Mouse (Mus musculus): Measurements from ENCODE around the gene Aldh2. TPM values are rescaled to one million over a fixed set of nuclear protein-coding genes. Genes with fewer than 3 reads are reported as not detected.
A peak's percentile ranks its signal among the peaks of the same experiment; 100 is the strongest.
"Not testable (repeated sequence)": the region's sequence is repeated elsewhere in the genome, so short reads cannot be mapped to it uniquely, and the experiment has no call there.

Gene Aldh2
- total and polyA plus RNA-seq, 2 experiments from 2014 or later = 77.2 to 115 TPM

DNA sequence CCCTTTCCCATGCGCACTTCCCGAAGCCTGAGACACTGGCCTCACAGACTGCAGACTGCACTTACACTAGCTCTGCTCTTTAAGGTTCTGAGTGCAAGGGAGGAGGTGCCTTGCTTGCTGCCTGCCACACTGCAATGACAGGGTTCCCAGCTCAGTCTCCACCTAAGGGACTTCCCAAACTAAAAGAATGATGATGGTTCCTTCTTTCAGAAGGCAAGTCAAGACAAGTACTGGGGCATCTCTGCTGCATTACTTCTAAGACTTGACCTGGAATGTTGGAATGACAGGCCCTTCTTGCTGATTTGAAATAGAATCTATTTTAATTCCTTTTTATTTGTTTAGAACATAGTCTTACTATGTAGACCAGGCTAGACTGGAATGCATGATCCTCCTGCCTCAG, 56.0 kb downstream of the Aldh2 start:
- WGBS = 67% methylated on average over 2 of the region's 2 CpGs
- Histone ChIP-seq H3K27ac (ENCODE audit: low read depth, low read length) (no peak overlapping the region), H3K4me2 (ENCODE audit: low read depth) (no peak overlapping the region), H3K27me3 (ENCODE audit: insufficient read depth, low read length) (no peaks in the 10 kb centered on the region), H3K9me3 (ENCODE audit: low read length) (no peaks in the 10 kb centered on the region), H3K4me3 (ENCODE audit: low read depth, low read length) (no peak overlapping the region), H3K9ac (no peak overlapping the region), H3K4me1 (ENCODE audit: insufficient read depth) (no peaks in the 10 kb centered on the region), H3K36me3 (ENCODE audit: insufficient read depth) (peaks cover 47% of the 10 kb centered on the region)
- TF ChIP-seq CTCF (IDR thresholded peaks at IDR 0.05; ENCODE audit: low read depth) = no peak
- ATAC-seq (no peak), DNase-seq (no peak)

DNA sequence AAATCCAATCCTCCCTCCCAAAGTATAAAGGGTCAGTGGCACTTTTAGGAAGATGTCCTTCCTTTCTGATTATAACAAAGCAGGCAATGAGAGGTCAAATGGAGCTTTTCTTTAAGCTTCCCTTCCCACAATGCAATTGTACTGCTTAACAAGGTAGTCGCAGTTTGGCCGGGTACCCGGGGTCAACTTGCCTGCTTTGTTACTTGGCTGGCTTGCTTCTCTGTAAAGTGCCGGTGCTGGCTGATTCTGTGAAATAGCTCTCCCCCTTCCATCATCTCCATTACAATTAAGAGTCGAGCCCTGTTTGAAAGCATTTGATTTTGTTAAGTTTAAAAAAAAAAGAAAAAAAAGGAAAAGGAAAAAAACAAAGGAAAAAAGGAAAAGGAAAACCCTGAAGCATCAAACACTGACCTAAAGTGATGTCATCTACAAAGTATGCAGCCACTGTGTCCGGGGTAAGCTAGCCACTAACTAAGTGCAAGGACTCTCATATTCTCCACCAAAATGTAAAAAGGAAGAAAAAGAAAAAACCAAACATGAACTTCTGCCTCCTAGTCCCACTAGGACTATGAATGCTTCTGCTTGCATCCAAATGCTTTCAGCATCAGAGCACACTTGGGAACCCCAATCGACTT, 56.6 kb downstream of the Aldh2 start:
- H3K27ac ChIP-seq (ENCODE audit: low read depth, low read length) = no peak overlapping the region
- no peaks in the 10 kb centered on the region for H3K4me1 ChIP-seq (ENCODE audit: insufficient read depth)
- H3K4me3 ChIP-seq (ENCODE audit: low read depth, low read length) = no peak overlapping the region
- WGBS = 38% methylated on average over 7 of the region's 7 CpGs
- TF ChIP-seq CTCF (IDR thresholded peaks at IDR 0.05; ENCODE audit: low read depth) = no peak
- no peak overlapping the region for H3K9ac ChIP-seq
- peaks cover 53% of the 10 kb centered on the region for H3K36me3 ChIP-seq (ENCODE audit: insufficient read depth)
- DNase-seq = no peak
- H3K27me3 ChIP-seq (ENCODE audit: insufficient read depth, low read length) = no peaks in the 10 kb centered on the region
- no peak overlapping the region for H3K4me2 ChIP-seq (ENCODE audit: low read depth)
- no peak for ATAC-seq
- H3K9me3 ChIP-seq (ENCODE audit: low read length) = no peaks in the 10 kb centered on the region

DNA sequence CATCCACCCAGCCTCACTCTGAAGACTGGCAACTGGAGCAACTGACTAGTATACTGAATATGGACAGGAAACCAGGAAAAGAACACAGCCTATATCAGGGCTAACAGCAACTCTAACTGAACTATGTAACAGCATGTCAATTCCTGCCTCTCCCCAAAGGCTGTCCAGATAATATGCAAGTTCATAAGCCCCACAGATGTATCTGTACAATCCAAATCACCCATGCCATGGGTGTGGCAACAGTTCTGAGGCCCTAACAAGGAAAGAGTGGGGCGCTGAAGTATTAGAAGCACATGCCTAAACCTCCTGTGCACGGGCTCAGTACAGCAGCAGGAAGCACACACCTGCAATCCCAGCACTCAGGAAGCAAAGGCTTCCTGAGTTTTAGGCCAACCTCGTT, 58.5 kb downstream of the Aldh2 start:
- Histone ChIP-seq H3K4me1 (ENCODE audit: insufficient read depth) (no peaks in the 10 kb centered on the region), H3K4me2 (ENCODE audit: low read depth) (no peak overlapping the region), H3K9ac (no peak overlapping the region), H3K27ac (ENCODE audit: low read depth, low read length) (no peak overlapping the region), H3K36me3 (ENCODE audit: insufficient read depth) (peaks cover 68% of the 10 kb centered on the region), H3K4me3 (ENCODE audit: low read depth, low read length) (no peak overlapping the region), H3K9me3 (ENCODE audit: low read length) (no peaks in the 10 kb centered on the region), H3K27me3 (ENCODE audit: insufficient read depth, low read length) (no peaks in the 10 kb centered on the region)
- TF ChIP-seq CTCF (IDR thresholded peaks at IDR 0.05; ENCODE audit: low read depth) = no peak
- 96% methylated on average over 3 of the region's 3 CpGs for WGBS
- DNase-seq (no peak), ATAC-seq (no peak)

DNA sequence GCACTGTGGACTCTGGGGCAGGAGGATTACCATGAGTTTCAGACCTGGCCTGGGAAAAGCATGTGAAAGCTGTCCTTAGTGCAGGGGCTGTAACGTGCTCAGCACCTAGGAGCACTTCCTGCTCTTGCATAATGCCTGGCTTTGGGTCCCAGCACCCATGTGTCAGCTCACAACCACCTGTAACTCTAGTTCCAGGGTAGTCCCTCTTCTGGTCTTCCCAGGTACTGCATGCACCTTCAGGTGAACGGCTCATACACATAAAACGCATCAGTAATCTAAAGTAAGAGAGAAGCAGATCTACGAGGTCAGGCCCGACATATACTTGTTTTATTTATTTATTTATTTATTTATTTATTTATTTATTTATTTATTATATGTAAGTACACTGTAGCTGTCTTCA, 59.1 kb downstream of the Aldh2 start:
- H3K4me3 ChIP-seq (ENCODE audit: low read depth, low read length) = no peak overlapping the region
- peak; percentile 57 for TF ChIP-seq CTCF (IDR thresholded peaks at IDR 0.05; ENCODE audit: low read depth)
- ATAC-seq = no peak
- WGBS = 97% methylated on average over 5 of the region's 5 CpGs
- no peaks in the 10 kb centered on the region for H3K9me3 ChIP-seq (ENCODE audit: low read length)
- no peaks in the 10 kb centered on the region for H3K27me3 ChIP-seq (ENCODE audit: insufficient read depth, low read length)
- H3K9ac ChIP-seq = no peak overlapping the region
- no peak overlapping the region for H3K4me2 ChIP-seq (ENCODE audit: low read depth)
- H3K36me3 ChIP-seq (ENCODE audit: insufficient read depth) = peaks cover 73% of the 10 kb centered on the region
- H3K27ac ChIP-seq (ENCODE audit: low read depth, low read length) = no peak overlapping the region
- no peaks in the 10 kb centered on the region for H3K4me1 ChIP-seq (ENCODE audit: insufficient read depth)
- DNase-seq = no peak

DNA sequence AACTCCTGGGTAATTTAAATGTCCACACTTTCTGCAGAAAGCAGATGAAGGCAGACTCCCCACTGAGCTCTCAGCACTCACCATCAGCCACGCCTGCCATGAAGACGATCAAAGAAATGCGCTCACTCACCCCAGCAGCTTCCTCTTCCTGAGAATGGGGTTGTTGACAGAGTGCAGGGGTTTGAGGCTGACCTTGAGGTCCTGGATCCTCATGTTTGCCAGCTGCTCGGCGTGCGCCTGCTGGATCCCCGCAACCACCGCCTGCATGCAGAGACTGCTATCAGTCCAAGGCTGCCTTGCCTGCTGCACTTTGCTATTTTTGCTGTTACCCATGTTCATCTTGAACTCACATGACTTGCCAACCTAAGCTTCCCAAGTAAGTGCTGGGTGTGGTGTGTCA, 66.7 kb downstream of the Aldh2 start:
- no peak for TF ChIP-seq CTCF (IDR thresholded peaks at IDR 0.05; ENCODE audit: low read depth)
- peaks cover 76% of the 10 kb centered on the region for H3K36me3 ChIP-seq (ENCODE audit: insufficient read depth)
- H3K9me3 ChIP-seq (ENCODE audit: low read length) = no peaks in the 10 kb centered on the region
- no peak overlapping the region for H3K4me2 ChIP-seq (ENCODE audit: low read depth)
- no peak overlapping the region for H3K27ac ChIP-seq (ENCODE audit: low read depth, low read length)
- WGBS = 84% methylated on average over 8 of the region's 8 CpGs
- ATAC-seq (no peak), DNase-seq (no peak)
- H3K4me1 ChIP-seq (ENCODE audit: insufficient read depth) = no peaks in the 10 kb centered on the region
- no peak overlapping the region for H3K9ac ChIP-seq
- H3K27me3 ChIP-seq (ENCODE audit: insufficient read depth, low read length) = no peaks in the 10 kb centered on the region
- no peak overlapping the region for H3K4me3 ChIP-seq (ENCODE audit: low read depth, low read length)

DNA sequence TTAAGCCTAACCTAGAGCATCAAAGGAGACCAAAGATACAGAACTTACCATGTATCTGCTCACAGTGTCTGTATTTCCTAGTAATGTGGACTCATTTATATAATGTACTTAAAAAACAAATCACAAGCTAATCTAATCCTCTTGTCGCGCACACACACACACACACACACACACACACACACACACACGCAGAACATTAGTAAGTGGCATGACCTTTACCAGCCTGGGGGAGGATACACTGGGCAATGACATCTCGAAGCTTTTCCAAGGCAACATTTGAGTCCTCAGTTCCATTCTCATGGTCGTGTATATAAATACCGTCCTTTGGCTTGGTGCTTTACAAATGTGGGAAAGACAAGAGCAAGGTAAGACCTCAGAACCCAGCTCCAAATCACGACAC, 67.1 kb downstream of the Aldh2 start:
- no peak for TF ChIP-seq CTCF (IDR thresholded peaks at IDR 0.05; ENCODE audit: low read depth)
- Histone ChIP-seq H3K36me3 (ENCODE audit: insufficient read depth) (peaks cover 78% of the 10 kb centered on the region), H3K27ac (ENCODE audit: low read depth, low read length) (no peak overlapping the region), H3K9ac (no peak overlapping the region), H3K27me3 (ENCODE audit: insufficient read depth, low read length) (no peaks in the 10 kb centered on the region), H3K4me2 (ENCODE audit: low read depth) (no peak overlapping the region), H3K4me3 (ENCODE audit: low read depth, low read length) (no peak overlapping the region), H3K4me1 (ENCODE audit: insufficient read depth) (no peaks in the 10 kb centered on the region), H3K9me3 (ENCODE audit: low read length) (no peaks in the 10 kb centered on the region)
- DNase-seq (no peak), ATAC-seq (no peak)
- 88% methylated on average over 7 of the region's 7 CpGs for WGBS

GRCm38 (mm10) chr5:121525774-121526450, 67.7 kb downstream of the Aldh2 start:
- no peak for DNase-seq
- Histone ChIP-seq H3K27me3 (ENCODE audit: insufficient read depth, low read length) (no peaks in the 10 kb centered on the region), H3K9me3 (ENCODE audit: low read length) (no peaks in the 10 kb centered on the region), H3K27ac (ENCODE audit: low read depth, low read length) (no peak overlapping the region), H3K4me1 (ENCODE audit: insufficient read depth) (no peaks in the 10 kb centered on the region), H3K4me3 (ENCODE audit: low read depth, low read length) (no peak overlapping the region), H3K36me3 (ENCODE audit: insufficient read depth) (peaks cover 78% of the 10 kb centered on the region), H3K9ac (no peak overlapping the region), H3K4me2 (ENCODE audit: low read depth) (no peak overlapping the region)
- WGBS = 91% methylated on average over 14 of the region's 14 CpGs
- no peak for TF ChIP-seq CTCF (IDR thresholded peaks at IDR 0.05; ENCODE audit: low read depth)
- no peak for ATAC-seq

GRCm38 (mm10) chr5:121519758-121520157, 73.9 kb downstream of the Aldh2 start:
- DNase-seq; H3K27me3 ChIP-seq (ENCODE audit: insufficient read depth, low read length); H3K4me2 ChIP-seq (ENCODE audit: low read depth); H3K9me3 ChIP-seq (ENCODE audit: low read length); H3K4me1 ChIP-seq (ENCODE audit: insufficient read depth); H3K27ac ChIP-seq (ENCODE audit: low read depth, low read length); H3K4me3 ChIP-seq (ENCODE audit: low read depth, low read length); H3K9ac ChIP-seq; ATAC-seq: not testable (repeated sequence)
- 96% methylated on average over 10 of the region's 17 CpGs for WGBS
- H3K36me3 ChIP-seq (ENCODE audit: insufficient read depth) = peaks cover 36% of the 10 kb centered on the region

All from forebrain, postnatal 0 days (tissue).